Comparison of ENCODE assay signal across 25 mouse cellular contexts in genomic region chr12:86106086-86106485, GRCm38 (mm10). TPM values are rescaled to one million over a fixed set of nuclear protein-coding genes. Genes with fewer than 3 reads are reported as not detected.
DNase-seq lines count a peak whose midpoint lies in the region; ATAC-seq and TF ChIP-seq lines count a peak whose summit lies in the region.
"Had no signal": no experiment of that assay in that cellular context is flagged by ENCODE, and none has a peak within 500 bp of the region (broad histone marks: within the 10 kb centered on the region; RNA-seq: fewer than 3 reads in every experiment).

No protein-coding gene starts in this region.

- no peaks in the 10 kb centered on the region for H3K9me3 ChIP-seq in megakaryocyte, embryonic 14.5 days
- H3K9me3 ChIP-seq: forebrain, embryonic 10.5 days; forebrain, embryonic 13.5 days; G1E; heart, embryonic 13.5 days; hindbrain, embryonic 12.5 days; hindbrain, embryonic 15.5 days; intestine, embryonic 15.5 days had no signal

- H3K27me3 ChIP-seq in megakaryocyte, embryonic 14.5 days (replicated peaks): peaks cover 38% of the 10 kb centered on the region
- H3K27me3 ChIP-seq: CH12.LX; forebrain, embryonic 13.5 days; heart, embryonic 13.5 days; hindbrain, embryonic 15.5 days; intestine, embryonic 15.5 days had no signal

- TF ChIP-seq CTCF in cortical plate, adult 2 months (IDR thresholded peaks at IDR 0.05; ENCODE audit: extremely low read depth, insufficient read depth, low read length): no peak

- peak overlapping the region; percentile 33; the same call in 1 of the 2 replicates for H3K27ac ChIP-seq in cortical plate, adult 2 months (ENCODE audit: insufficient read depth, low read length)
- H3K27ac ChIP-seq: forebrain, embryonic 10.5 days; forebrain, embryonic 13.5 days; hindbrain, embryonic 12.5 days; hindbrain, embryonic 15.5 days; intestine, embryonic 15.5 days had no signal

- DNase-seq in Muller cell, postnatal 12 days (ENCODE audit: inconsistent ontology term): peak; percentile 58
- no peak for DNase-seq in thymus, postnatal 14 days
- DNase-seq in layer of hippocampus, adult 9-11 months: no peak
- DNase-seq: adrenal gland, adult 2 months; adrenal gland, postnatal 14 days; B cell, adult 2 months; cerebellum, adult 11-12 months; cerebellum, adult 8-10 months; cerebellum, postnatal 36 days; forebrain, postnatal 0 days; gastrocnemius, postnatal 25 days; heart, adult 18-20 months; heart, postnatal 14 days had no signal

- ATAC-seq in megakaryocyte, adult 5-6 weeks (ENCODE audit: poor library complexity, severe bottlenecking): no peak
- ATAC-seq: forebrain, embryonic 13.5 days; forebrain, postnatal 0 days; intestine, embryonic 15.5 days had no signal

- H3K4me3 ChIP-seq in megakaryocyte, embryonic 14.5 days (replicated peaks): peak overlapping the region; percentile 51
- no peak overlapping the region for H3K4me3 ChIP-seq in cortical plate, adult 2 months (ENCODE audit: insufficient read depth, low read length)
- H3K4me3 ChIP-seq: forebrain, embryonic 10.5 days; forebrain, embryonic 13.5 days; heart, embryonic 13.5 days; hindbrain, embryonic 12.5 days; hindbrain, embryonic 15.5 days; intestine, embryonic 15.5 days had no signal

- no peak for TF ChIP-seq POLR2A in cortical plate, adult 2 months (IDR thresholded peaks at IDR 0.05; ENCODE audit: extremely low read depth, insufficient read depth, low read length)

- peaks cover 6% of the 10 kb centered on the region; the same call in 1 of the 2 replicates for H3K4me1 ChIP-seq in megakaryocyte, embryonic 14.5 days
- peaks cover 4% of the 10 kb centered on the region; the same call in 1 of the 2 replicates for H3K4me1 ChIP-seq in cortical plate, adult 2 months (ENCODE audit: control insufficient read depth, insufficient read depth, low read length)

- no peaks in the 10 kb centered on the region for H3K36me3 ChIP-seq in megakaryocyte, embryonic 14.5 days (replicated peaks; ENCODE audit: low read length)
- H3K36me3 ChIP-seq: G1E; hindbrain, embryonic 15.5 days; intestine, embryonic 15.5 days had no signal

RNA-seq across cellular contexts. Expression of gene Ift43, which starts 23.7 kb away (rescaled TPM):
- 4.1 TPM in 1 of 2 replicates, not detected in the other for polyA plus RNA-seq in megakaryocyte, embryonic 14.5 days (2012; ENCODE audit: insufficient read depth, low replicate concordance)
- 0.49 and 0.91 TPM in 2 replicates for total RNA-seq in megakaryocyte, adult 5-6 weeks (2015)
- 0.37 TPM in 1 of 2 replicates, not detected in the other for total RNA-seq in megakaryocyte, adult 5-6 weeks (2017)
- 22.1 and 26.2 TPM in 2 replicates for polyA plus RNA-seq in cortical plate, adult 2 months (2012; rRNA removed)
- total RNA-seq: hematopoietic stem cell, adult 5-6 weeks had no signal

RNA-seq across cellular contexts. Expression of gene Tgfb3, which starts 27.2 kb away (rescaled TPM):
- 0.38 TPM in 1 of 2 replicates, not detected in the other for polyA plus RNA-seq in megakaryocyte, embryonic 14.5 days (2012; ENCODE audit: insufficient read depth, low replicate concordance)
- total RNA-seq in megakaryocyte, adult 5-6 weeks (2015): 0.25 TPM in 1 of 2 replicates, not detected in the other
- not detected in 2 replicates for total RNA-seq in megakaryocyte, adult 5-6 weeks (2017)
- polyA plus RNA-seq in cortical plate, adult 2 months (2012; rRNA removed): 10.0 and 10.5 TPM in 2 replicates
